Mouse (Mus musculus): ENCODE measurements around the gene Syce1l.

Gene Syce1l

GRCm38 (mm10) chr8:113672599-113673255 lies 29.7 kb downstream of the Syce1l start:
- no peak for DNase-seq (ENCODE audit: low spot score in 2 of 2)

- DNase-seq (ENCODE audit: low spot score in 2 of 2) = no peak
These were observed 30.3 kb downstream of the Syce1l start for GRCm38 (mm10) chr8:113673300-113673699.

GRCm38 (mm10) chr8:113674611-113675010 lies 31.6 kb downstream of the Syce1l start:
- no peak for DNase-seq (ENCODE audit: low spot score in 2 of 2)

- DNase-seq (ENCODE audit: low spot score in 2 of 2) = no peak
These were observed 32.3 kb downstream of the Syce1l start for GRCm38 (mm10) chr8:113675281-113675680.

- DNase-seq (ENCODE audit: low spot score in 2 of 2) = no peak
These were observed 33.8 kb downstream of the Syce1l start for GRCm38 (mm10) chr8:113676811-113677210.

GRCm38 (mm10) chr8:113679361-113679760 lies 36.3 kb downstream of the Syce1l start:
- no peak for DNase-seq (ENCODE audit: low spot score in 2 of 2)

GRCm38 (mm10) chr8:113687889-113688542 lies 45.0 kb downstream of the Syce1l start:
- no peak for DNase-seq (ENCODE audit: low spot score in 2 of 2)

- DNase-seq (ENCODE audit: low spot score in 2 of 2) = no peak
These were observed 45.5 kb downstream of the Syce1l start for GRCm38 (mm10) chr8:113688543-113688915.

GRCm38 (mm10) chr8:113691622-113692343 lies 48.8 kb downstream of the Syce1l start:
- DNase-seq (ENCODE audit: low spot score in 2 of 2) = no peak

GRCm38 (mm10) chr8:113704968-113705367 lies 62.0 kb downstream of the Syce1l start:
- DNase-seq (ENCODE audit: low spot score in 2 of 2) = no peak
